Mouse (Mus musculus): ENCODE results near the gene Pecr.
"Not testable (repeated sequence)": the region's sequence is repeated elsewhere in the genome, so short reads cannot be mapped to it uniquely, and the experiment has no call there.

- TF ChIP-seq CTCF (IDR thresholded peaks at IDR 0.05; ENCODE audit: low read depth, low read length); POLR2A (IDR thresholded peaks at IDR 0.05; ENCODE audit: borderline replicate concordance, low read depth, low read length): not testable (repeated sequence)
Measured at GRCm38 (mm10) chr1:72225720-72226171, 58.4 kb downstream of the Pecr start.

All from bone marrow macrophage, adult 2 months (primary cell).